Mouse (Mus musculus) embryonic facial prominence, embryonic 10.5 days (tissue): Measurements from ENCODE around the gene Herc6. TPM values are rescaled to one million over a fixed set of nuclear protein-coding genes. Genes with fewer than 3 reads are reported as not detected.
"Not testable (repeated sequence)": the region's sequence is repeated elsewhere in the genome, so short reads cannot be mapped to it uniquely, and the experiment has no call there.

Source experiments
- DNase-seq: peaks from one replicate; pipeline ENCODE4 v3.0.0-alpha.2; 2017; ENCODE audit warnings: low spot score
- H3K27ac ChIP-seq: fragments of 300-500 bp; sonication (generic); replicated peaks from 2 replicates; pipeline ENCODE4 v1.5.1; 2016; ENCODE audit warnings: mild to moderate bottlenecking
- H3K27me3 ChIP-seq: fragments of 300-500 bp; sonication (generic); replicated peaks from 2 replicates; pipeline ENCODE4 v1.6.1; 2016; ENCODE audit warnings: low read depth, mild to moderate bottlenecking; ENCODE audit not compliant: poor library complexity, severe bottlenecking
- H3K36me3 ChIP-seq: fragments of 300-500 bp; sonication (generic); replicated peaks from 2 replicates; pipeline ENCODE4 v1.6.1; 2016; ENCODE audit warnings: mild to moderate bottlenecking, moderate library complexity
- H3K4me1 ChIP-seq: fragments of 300-500 bp; sonication (generic); 2 replicates; pipeline ENCODE4 v1.6.1; 2016
- H3K4me3 ChIP-seq: fragments of 300-500 bp; sonication (generic); 2 replicates; pipeline ENCODE4 v1.5.1; 2016; ENCODE audit warnings: mild to moderate bottlenecking, moderate library complexity
- H3K9me3 ChIP-seq: fragments of 300-500 bp; sonication (generic); 2 replicates; pipeline ENCODE4 v1.6.1; 2016; ENCODE audit warnings: mild to moderate bottlenecking
- WGBS: fragments of 180-500 bp; shearing (Covaris S2); methylation state at CpG from one replicate; pipeline ENCODE4 v1.1.7; 2016; 5-methylcytosine and 5-hydroxymethylcytosine counted together
- polyA plus RNA-seq: library from polyadenylated mRNA; unstranded; fragments of >200 nt; fragmentation: Nextera tagmentation; extraction: Ambion mirVana; gene quantifications from 2 replicates; pipeline ENCODE4 v1.2.1, GENCODE M21; 2016

Gene Herc6
- polyA plus RNA-seq, 1 experiment from 2014 or later, result 3.2 TPM

DNA sequence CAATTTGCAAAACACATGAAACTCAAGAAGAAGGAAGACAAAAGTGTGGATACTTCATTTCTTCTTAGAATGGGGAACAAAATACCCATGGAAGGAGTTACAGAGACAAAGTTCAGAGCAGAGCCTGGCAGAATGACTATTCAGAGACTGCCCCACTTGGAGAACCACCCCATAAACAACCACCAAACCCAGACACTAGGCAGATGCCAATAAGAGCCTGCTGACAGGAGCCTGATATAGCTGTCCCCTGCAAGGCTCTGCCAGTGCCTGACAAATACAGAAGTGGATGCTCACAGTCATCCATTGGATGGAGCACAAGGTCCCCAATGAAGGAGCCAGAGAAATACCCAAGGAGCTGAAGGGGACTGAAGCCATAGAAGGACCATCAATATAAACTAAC lies 37.2 kb upstream of the Herc6 start:
- not testable (repeated sequence) for H3K27ac ChIP-seq, H3K9me3 ChIP-seq, DNase-seq, H3K4me1 ChIP-seq, H3K36me3 ChIP-seq, H3K4me3 ChIP-seq, H3K27me3 ChIP-seq

DNA sequence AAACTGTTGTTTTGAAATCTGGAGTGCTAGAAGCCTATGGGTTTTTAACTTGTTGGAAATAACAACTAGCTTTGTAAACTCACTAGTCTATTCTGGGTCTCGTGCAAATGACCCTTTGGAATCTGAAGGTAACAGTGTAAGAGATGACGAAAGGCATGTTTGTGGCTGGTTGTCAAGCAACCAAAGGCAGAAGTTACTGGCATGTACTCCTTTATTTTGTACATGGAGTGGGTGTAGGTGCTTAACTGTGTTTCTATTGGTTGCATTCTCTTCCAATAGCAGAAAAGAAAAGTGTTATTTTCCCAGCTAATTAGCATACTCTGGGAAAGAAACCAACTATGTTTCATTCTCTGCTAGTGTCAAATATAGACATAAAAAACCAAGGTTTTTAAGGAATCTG lies 35.9 kb upstream of the Herc6 start:
- Histone ChIP-seq H3K9me3 (no peaks in the 10 kb centered on the region), H3K4me3 (no peak overlapping the region), H3K4me1 (no peaks in the 10 kb centered on the region), H3K27me3 (no peaks in the 10 kb centered on the region), H3K36me3 (no peaks in the 10 kb centered on the region), H3K27ac (no peak overlapping the region)
- DNase-seq, result no peak
- WGBS, result 79% methylated on average over 2 of the region's 2 CpGs

DNA sequence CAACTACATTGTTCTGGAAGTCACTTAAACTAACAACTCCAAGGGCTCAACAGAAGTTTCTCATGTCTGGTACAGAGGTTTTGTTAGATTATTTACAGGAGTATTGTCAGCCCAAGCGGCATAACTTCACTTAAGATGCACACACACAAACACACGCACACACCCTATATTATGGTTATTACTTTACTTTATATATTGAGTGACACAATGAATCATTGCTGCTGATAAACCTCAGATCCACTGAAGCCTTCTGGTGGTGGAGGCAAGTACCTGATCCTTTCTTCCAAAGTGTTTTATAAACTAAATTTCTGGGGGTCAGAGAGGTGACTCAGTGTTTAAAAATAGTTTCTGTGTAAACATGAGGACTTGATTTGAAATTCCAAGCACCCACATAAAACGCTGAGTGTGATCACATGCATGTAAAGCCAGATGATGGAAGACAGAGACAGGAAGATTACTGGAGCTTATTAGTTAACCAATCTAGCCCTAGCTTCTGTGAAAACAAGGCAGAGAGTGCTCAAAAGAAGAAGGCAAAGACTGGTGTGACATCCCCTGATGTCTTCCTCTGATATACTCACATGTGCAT lies 29.5 kb upstream of the Herc6 start:
- no peaks in the 10 kb centered on the region for H3K9me3 ChIP-seq
- H3K27ac ChIP-seq, result no peak overlapping the region
- H3K27me3 ChIP-seq, result no peaks in the 10 kb centered on the region
- H3K4me3 ChIP-seq, result no peak overlapping the region
- no peaks in the 10 kb centered on the region for H3K4me1 ChIP-seq
- WGBS, result 79% methylated on average over 3 of the region's 3 CpGs
- no peaks in the 10 kb centered on the region for H3K36me3 ChIP-seq
- no peak for DNase-seq

DNA sequence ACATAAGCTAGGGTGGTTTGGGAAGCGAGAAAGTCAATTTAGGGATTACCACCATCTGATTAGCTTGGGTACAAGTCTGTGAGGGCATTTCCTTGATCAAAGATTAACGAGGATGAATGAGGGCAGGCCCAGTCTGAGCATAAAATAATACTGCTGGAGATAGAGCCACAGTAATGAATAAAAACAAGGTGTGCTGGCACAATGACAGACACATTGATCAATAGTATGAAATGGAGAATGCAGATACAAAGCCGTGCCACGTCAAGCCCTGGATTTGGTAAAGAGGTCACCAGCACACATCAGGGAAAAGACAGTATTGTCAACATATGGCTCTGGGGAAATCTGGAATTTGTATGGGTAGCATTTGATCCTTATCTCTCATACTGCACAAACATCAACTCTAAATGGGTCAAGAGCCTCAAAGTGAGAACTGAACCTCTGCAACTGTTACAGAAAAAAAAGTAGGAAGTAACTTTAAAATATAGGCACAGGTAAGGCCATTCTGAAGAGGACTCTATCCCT lies 22.9 kb upstream of the Herc6 start:
- no peak overlapping the region for H3K27ac ChIP-seq
- no peaks in the 10 kb centered on the region for H3K36me3 ChIP-seq
- no peak overlapping the region for H3K4me3 ChIP-seq
- no peaks in the 10 kb centered on the region for H3K9me3 ChIP-seq
- H3K27me3 ChIP-seq, result no peaks in the 10 kb centered on the region
- no peaks in the 10 kb centered on the region for H3K4me1 ChIP-seq
- DNase-seq, result no peak
- 61% methylated on average over 4 of the region's 4 CpGs for WGBS

DNA sequence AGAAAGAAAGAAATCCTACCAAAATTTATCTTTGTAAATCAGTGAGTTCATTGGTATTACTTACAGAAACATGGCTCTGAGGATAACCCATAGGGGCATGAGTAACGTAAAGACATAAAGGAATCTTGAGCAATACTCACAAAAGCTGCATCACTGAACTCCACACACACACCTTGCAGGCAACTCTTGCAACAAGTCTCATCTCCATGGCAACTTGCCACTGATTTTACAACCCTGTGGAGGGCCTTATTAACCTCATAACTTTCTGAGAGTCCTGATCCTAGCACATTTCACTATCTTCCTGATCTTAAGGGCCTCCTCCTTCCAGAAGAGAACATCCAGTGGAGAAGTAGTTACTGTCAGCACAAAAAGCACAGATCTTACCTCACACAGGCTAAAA lies 17.3 kb upstream of the Herc6 start:
- Histone ChIP-seq H3K27ac (no peak overlapping the region), H3K27me3 (no peaks in the 10 kb centered on the region), H3K36me3 (no peaks in the 10 kb centered on the region), H3K4me3 (no peak overlapping the region), H3K9me3 (no peaks in the 10 kb centered on the region), H3K4me1 (no peaks in the 10 kb centered on the region)
- no peak for DNase-seq
- WGBS, result 82% methylated on average over 1 of the region's 1 CpGs

DNA sequence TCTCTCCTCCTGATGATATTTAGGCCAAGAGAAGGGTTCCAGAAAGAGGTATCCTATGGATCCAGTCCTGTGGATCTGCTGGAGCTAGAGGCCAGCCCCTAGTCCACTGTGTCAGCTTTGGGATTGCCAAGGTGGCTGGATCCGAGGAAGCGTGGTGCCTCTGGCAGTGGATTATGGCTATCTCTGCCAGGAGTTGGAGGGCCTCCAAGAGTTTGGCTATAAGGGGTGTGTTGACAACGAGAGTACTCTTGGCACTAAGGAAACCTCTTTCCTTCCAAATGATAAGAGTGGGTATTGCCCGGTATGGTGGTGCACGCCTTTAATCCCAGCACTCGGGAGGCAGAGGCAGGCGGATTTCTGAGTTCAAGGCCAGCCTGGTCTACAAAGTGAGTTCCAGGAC lies 15.3 kb upstream of the Herc6 start:
- H3K27me3 ChIP-seq, result no peaks in the 10 kb centered on the region

DNA sequence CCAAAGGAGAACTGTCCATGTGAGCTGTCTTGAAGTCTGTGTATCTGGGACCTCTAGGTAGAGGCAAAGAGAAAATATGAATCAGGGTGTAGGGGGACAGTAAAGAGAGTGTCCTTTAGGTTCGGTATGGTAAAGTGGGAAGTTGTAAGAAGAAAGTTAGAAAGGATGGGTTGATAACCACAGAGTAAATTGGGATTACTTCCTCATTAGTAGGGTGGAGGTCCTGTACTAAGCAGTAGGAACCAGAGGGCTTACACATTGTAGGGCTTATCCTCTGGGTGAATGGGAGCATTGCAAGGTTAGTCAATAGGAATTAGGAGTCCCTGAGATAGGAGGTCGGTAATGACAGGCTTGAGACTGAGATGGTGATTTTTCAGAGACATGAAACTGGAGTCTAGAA lies 13.2 kb upstream of the Herc6 start:
- H3K4me1 ChIP-seq, result no peaks in the 10 kb centered on the region
- H3K27ac ChIP-seq, result no peak overlapping the region
- H3K36me3 ChIP-seq, result no peaks in the 10 kb centered on the region
- H3K27me3 ChIP-seq, result no peaks in the 10 kb centered on the region
- no peaks in the 10 kb centered on the region for H3K9me3 ChIP-seq
- DNase-seq, result no peak
- no peak overlapping the region for H3K4me3 ChIP-seq
- 95% methylated on average over 2 of the region's 2 CpGs for WGBS

More for the DNA sequence above, 15.3 kb upstream of the Herc6 start:
- no peaks in the 10 kb centered on the region for H3K4me1 ChIP-seq
- no peaks in the 10 kb centered on the region for H3K36me3 ChIP-seq
- no peak for DNase-seq
- no peak overlapping the region for H3K4me3 ChIP-seq
- H3K9me3 ChIP-seq, result no peaks in the 10 kb centered on the region
- H3K27ac ChIP-seq, result no peak overlapping the region
- WGBS, result 94% methylated on average over 7 of the region's 7 CpGs

DNA sequence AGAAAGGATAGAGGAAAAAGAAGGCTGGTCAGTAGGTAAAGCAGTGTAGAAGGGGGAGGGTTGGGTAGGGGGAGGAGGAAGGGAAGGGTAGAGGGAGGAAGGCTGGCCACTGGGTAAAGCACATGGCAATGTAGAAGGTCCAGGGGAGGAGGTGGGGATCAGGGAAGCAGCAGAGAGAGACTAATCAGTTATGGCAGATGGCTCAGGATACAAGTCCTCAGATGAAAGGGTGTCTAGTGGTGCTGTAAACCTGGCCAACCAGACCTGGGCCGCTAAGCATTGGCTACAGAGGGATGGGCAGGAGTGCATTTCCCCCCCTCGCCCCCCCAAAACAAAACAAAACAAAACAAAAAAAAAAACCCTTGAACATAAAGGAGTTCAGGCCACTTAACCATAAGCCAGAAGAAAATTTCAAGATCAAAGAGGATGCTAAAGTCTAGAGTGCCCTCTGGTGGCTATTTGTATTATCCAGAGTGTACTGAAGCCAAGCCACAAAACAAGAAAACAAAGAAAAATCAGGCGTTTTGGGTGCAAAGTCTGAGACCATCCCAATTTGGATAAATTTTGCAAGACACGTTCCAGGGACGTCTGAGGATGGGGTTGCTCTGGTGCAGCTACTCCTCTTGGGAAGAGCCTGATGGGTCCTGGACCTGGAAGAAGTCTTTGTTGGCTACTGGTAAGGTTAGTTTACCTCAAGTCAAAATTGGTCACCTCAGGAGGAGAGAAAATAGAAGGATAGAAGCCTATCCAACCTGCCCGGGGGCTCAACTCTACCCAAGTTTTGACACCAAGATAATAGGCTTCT lies 10.4 kb upstream of the Herc6 start:
- DNase-seq, result peak; percentile 16
- H3K9me3 ChIP-seq, result no peaks in the 10 kb centered on the region

DNA sequence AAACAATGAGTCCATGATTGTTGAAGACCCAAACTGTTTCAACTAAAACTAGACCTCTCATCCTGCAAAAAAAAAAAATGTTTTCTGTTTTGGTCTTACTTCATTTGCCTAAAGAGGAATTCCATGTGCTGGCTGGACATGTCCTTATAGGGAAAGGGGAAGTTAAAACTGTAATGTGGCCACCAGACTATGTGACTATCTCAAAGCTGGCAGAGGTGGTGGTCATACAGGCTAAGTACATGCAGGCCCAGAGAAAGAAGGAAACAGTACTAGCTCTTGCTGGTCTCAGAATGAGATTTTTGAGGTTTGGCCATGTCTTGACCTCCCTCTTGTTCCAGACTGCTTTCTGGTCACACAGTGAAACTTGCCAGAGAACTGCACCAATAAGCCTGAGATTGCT lies 9.2 kb upstream of the Herc6 start:
- Histone ChIP-seq H3K4me1 (no peaks in the 10 kb centered on the region), H3K27me3 (no peaks in the 10 kb centered on the region), H3K36me3 (no peaks in the 10 kb centered on the region), H3K9me3 (no peaks in the 10 kb centered on the region), H3K27ac (no peak overlapping the region), H3K4me3 (no peak overlapping the region)
- DNase-seq, result no peak

More for the DNA sequence above, 10.4 kb upstream of the Herc6 start:
- Histone ChIP-seq H3K4me1 (no peaks in the 10 kb centered on the region), H3K27me3 (no peaks in the 10 kb centered on the region), H3K27ac (no peak overlapping the region), H3K36me3 (no peaks in the 10 kb centered on the region), H3K4me3 (no peak overlapping the region)
- WGBS, result 19% methylated on average over 6 of the region's 6 CpGs

DNA sequence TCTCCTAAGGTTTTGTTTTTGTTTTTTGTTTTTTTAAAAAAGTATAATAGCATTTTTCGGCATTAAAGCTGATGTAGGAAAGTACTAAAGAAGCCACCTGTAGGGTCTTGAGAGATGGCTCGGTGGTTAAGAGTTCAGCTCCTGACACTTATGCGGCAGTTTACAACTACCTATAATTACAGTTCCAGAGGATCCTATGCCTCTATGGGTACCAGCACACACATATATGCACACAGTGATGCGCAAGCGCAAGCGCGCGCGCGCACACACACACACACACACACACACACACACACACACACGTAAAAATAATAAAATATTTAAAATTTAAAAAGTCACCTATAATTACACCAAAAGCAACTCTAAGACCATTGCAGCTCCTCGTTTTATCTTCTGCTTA lies 795 bp downstream of the Herc6 start:
- Histone ChIP-seq H3K36me3 (no peaks in the 10 kb centered on the region), H3K9me3 (no peaks in the 10 kb centered on the region), H3K4me1 (peaks cover 6% of the 10 kb centered on the region; the same call in 1 of the 2 replicates), H3K4me3 (peak overlapping the region; percentile 56), H3K27me3 (no peaks in the 10 kb centered on the region), H3K27ac (no peak overlapping the region)
- no peak for DNase-seq
- 89% methylated on average over 12 of the region's 12 CpGs for WGBS

DNA sequence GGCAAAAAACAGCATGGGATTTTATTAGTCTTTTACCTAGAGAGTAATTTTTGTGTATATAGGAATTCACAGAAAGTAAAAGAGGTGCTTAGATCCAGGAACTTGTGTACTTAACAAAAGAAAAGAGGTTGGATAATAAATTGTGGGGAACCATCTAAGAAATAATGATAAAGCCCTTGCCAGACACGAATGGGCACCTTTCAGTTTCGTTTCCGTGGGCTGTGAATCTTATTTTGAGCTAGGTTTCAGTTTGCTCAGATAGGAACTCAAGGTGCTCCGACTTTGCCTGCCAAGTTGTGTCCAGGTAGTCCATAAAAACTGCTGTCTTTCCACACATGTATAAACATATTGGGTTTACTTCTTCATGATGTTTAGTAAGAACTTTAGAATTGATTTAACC lies 1.6 kb downstream of the Herc6 start:
- 88% methylated on average over 4 of the region's 4 CpGs for WGBS
- DNase-seq, result no peak
- H3K36me3 ChIP-seq, result no peaks in the 10 kb centered on the region

DNA sequence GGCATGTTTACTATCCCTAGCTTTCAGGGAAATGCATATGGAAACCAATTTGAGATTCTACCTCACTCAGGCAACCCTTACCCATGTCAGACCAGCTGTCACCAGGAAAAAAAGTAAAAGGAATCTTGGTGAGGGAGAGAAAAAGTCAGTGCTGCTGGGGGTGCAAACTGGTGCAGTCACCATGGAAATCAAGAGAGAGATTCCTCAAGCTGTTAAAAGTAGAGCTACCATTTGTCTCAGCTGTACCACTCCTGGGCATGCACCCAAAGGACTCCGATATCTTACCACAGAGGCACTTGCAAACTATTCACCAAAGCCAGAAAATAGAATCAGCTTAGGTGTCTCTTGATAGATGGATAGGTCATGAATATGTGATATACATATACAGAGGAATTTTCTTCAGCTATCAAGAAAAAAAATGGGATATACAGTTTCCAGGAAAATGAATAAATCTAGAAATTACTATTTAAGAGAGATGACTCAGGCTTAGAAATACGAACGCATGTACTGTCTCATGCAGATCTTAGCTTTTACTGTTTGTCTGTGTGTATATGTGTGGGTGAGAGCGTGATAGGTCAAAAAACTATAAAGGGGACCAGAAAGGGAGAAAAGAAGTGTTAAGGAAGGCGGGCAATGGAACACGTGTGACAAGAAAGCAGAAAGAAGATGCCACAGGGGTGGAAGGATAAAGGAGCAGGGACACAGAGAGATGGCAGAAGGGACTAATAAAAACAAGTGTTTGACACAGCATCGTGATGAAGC lies 24.9 kb downstream of the Herc6 start:
- no peaks in the 10 kb centered on the region for H3K4me1 ChIP-seq
- no peak overlapping the region for H3K4me3 ChIP-seq
- no peaks in the 10 kb centered on the region for H3K36me3 ChIP-seq
- H3K27ac ChIP-seq, result no peak overlapping the region
- WGBS, result 92% methylated on average over 7 of the region's 7 CpGs
- no peak for DNase-seq
- H3K27me3 ChIP-seq, result no peaks in the 10 kb centered on the region
- no peaks in the 10 kb centered on the region for H3K9me3 ChIP-seq

More for the DNA sequence above, 1.6 kb downstream of the Herc6 start:
- Histone ChIP-seq H3K27ac (no peak overlapping the region), H3K4me3 (no peak overlapping the region), H3K27me3 (no peaks in the 10 kb centered on the region), H3K9me3 (no peaks in the 10 kb centered on the region), H3K4me1 (peaks cover 6% of the 10 kb centered on the region; the same call in 1 of the 2 replicates)
